9 mouse cellular contexts compared by ENCODE assay signal in the genomic region with DNA sequence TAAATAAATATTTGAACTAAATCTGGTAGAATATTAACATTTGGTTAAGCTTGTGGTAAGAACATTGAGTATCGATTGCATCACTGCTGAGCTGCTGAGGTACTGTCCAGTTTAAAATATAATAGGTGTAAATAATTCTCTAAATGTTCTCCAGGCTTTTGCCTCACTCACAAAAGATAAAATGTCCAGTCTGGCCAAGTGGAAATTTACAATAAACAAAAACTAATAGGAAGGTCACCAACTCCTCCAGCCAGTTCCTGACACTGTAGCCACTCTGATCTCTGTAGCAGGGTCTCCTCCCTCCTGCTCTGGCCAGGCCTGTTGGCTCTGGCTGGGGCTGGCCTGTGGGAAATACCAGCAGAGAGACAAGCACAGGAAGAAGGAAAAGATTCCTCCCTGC. TPM values are rescaled to one million over a fixed set of nuclear protein-coding genes. Genes with fewer than 3 reads are reported as not detected.
A peak's percentile ranks its signal among the peaks of the same experiment; 100 is the strongest.
DNase-seq lines count a peak whose midpoint lies in the region; ATAC-seq and TF ChIP-seq lines count a peak whose summit lies in the region.
"Had no signal": no experiment of that assay in that cellular context is flagged by ENCODE, and none has a peak within 500 bp of the region (broad histone marks: within the 10 kb centered on the region; RNA-seq: fewer than 3 reads in every experiment).

No protein-coding gene starts in this region.

- ATAC-seq in heart, postnatal 0 days (ENCODE audit: insufficient read depth, low read depth): peak; percentile 24; the same call in 1 of the 2 replicates
- peak; percentile 93 for ATAC-seq in kidney, embryonic 16.5 days (ENCODE audit: low FRiP score, low TSS enrichment)

- peak; percentile 21 for DNase-seq in lung, postnatal 36 days
- no peak for DNase-seq in lung, postnatal 14 days
- peak; percentile 15 for DNase-seq in heart, postnatal 0 days (ENCODE audit: low spot score)
- DNase-seq in testis, postnatal 10 days (ENCODE audit: low spot score): peak; percentile 53
- DNase-seq in layer of hippocampus, adult 2 months (ENCODE audit: low spot score in 2 of 2): no peak
- no peak for DNase-seq in layer of hippocampus, adult 8-10 months (ENCODE audit: low spot score in 2 of 2)
- DNase-seq: left cerebral cortex, postnatal 4 days had no signal

- no peaks in the 10 kb centered on the region for H3K4me1 ChIP-seq in heart, postnatal 0 days (ENCODE audit: control insufficient read depth, insufficient read depth)
- H3K4me1 ChIP-seq in kidney, embryonic 16.5 days (ENCODE audit: insufficient read depth, low read length): no peaks in the 10 kb centered on the region
- H3K4me1 ChIP-seq: megakaryocyte, embryonic 14.5 days had no signal

- 78% methylated on average over 1 of the region's 1 CpGs for WGBS in heart, postnatal 0 days
- whole genome bisulfite sequencing in kidney, embryonic 16.5 days: 51% methylated on average over 1 of the region's 1 CpGs

- H3K9me3 ChIP-seq in heart, postnatal 0 days (replicated peaks; ENCODE audit: control insufficient read depth, low read length): no peaks in the 10 kb centered on the region
- H3K9me3 ChIP-seq in kidney, embryonic 16.5 days (ENCODE audit: low read length): no peaks in the 10 kb centered on the region
- H3K9me3 ChIP-seq: megakaryocyte, embryonic 14.5 days had no signal

- H3K36me3 ChIP-seq in heart, postnatal 0 days (replicated peaks; ENCODE audit: control insufficient read depth, insufficient read depth, low read length): no peaks in the 10 kb centered on the region
- no peaks in the 10 kb centered on the region for H3K36me3 ChIP-seq in kidney, embryonic 16.5 days (ENCODE audit: insufficient read depth, low read length)

- no peak overlapping the region for H3K4me3 ChIP-seq in heart, postnatal 0 days (ENCODE audit: low read depth, low read length)
- H3K4me3 ChIP-seq in kidney, embryonic 16.5 days (ENCODE audit: low read length): no peak overlapping the region
- H3K4me3 ChIP-seq in layer of hippocampus, adult 2 months: no peak overlapping the region
- H3K4me3 ChIP-seq: megakaryocyte, embryonic 14.5 days had no signal

- H3K9ac ChIP-seq in heart, postnatal 0 days (replicated peaks; ENCODE audit: low read depth, low read length): no peak overlapping the region
- no peak overlapping the region for H3K9ac ChIP-seq in kidney, embryonic 16.5 days (replicated peaks; ENCODE audit: low read length)

- no peaks in the 10 kb centered on the region for H3K27me3 ChIP-seq in heart, postnatal 0 days (ENCODE audit: control insufficient read depth, insufficient read depth, low read length)
- H3K27me3 ChIP-seq in kidney, embryonic 16.5 days (ENCODE audit: insufficient read depth, low read length): no peaks in the 10 kb centered on the region
- H3K27me3 ChIP-seq: megakaryocyte, embryonic 14.5 days had no signal

- H3K27ac ChIP-seq in heart, postnatal 0 days (ENCODE audit: low read depth): no peak overlapping the region
- H3K27ac ChIP-seq in kidney, embryonic 16.5 days (ENCODE audit: low read length): peak overlapping the region; percentile 27; the same call in 1 of the 2 replicates
- H3K27ac ChIP-seq in layer of hippocampus, adult 2 months: no peak overlapping the region

- TF ChIP-seq EP300 in heart, postnatal 0 days (IDR thresholded peaks at IDR 0.05; ENCODE audit: low read depth): no peak

- TF ChIP-seq CTCF in heart, postnatal 0 days (IDR thresholded peaks at IDR 0.05; ENCODE audit: low read depth): no peak
- TF ChIP-seq CTCF in layer of hippocampus, adult 2 months (conservative IDR thresholded peaks at IDR 0.05): no peak

- H3K4me2 ChIP-seq in heart, postnatal 0 days (ENCODE audit: low read depth, low read length): no peak overlapping the region
- no peak overlapping the region for H3K4me2 ChIP-seq in kidney, embryonic 16.5 days (replicated peaks; ENCODE audit: low read depth, low read length)

RNA-seq across cellular contexts. Expression of gene Tspan2, which starts 55.8 kb away (rescaled TPM):
- 16.9 and 90.1 TPM in 2 replicates for total RNA-seq in heart, postnatal 0 days (2014; rRNA removed; ENCODE audit: low replicate concordance)
- polyA plus RNA-seq in heart, postnatal 0 days (2015; fragmentation: Nextera tagmentation; extraction: Ambion mirVana): 13.2 and 17.1 TPM in 2 replicates
- 8.4 and 10.6 TPM in 2 replicates for polyA plus RNA-seq in kidney, embryonic 16.5 days (2015; fragmentation: Nextera tagmentation; extraction: Ambion mirVana)
- 10 to 100 TPM; 70.5 to 76.2 TPM for total RNA-seq in layer of hippocampus, adult 2 months (2021)
- total RNA-seq in layer of hippocampus, adult 8-10 months (2022): 10 to 100 TPM; 58.8 to 84.9 (median 66.0) TPM

Comparison
In these comparisons a context has a peak if more than half of its experiments do, and no peak if none do; other contexts are left out.
1. DNase-seq: peak in lung, postnatal 36 days (single experiment), heart, postnatal 0 days (single experiment) and testis, postnatal 10 days (single experiment); none in lung, postnatal 14 days (single experiment), layer of hippocampus, adult 2 months (0 of 2) and layer of hippocampus, adult 8-10 months (0 of 2).